Mouse (Mus musculus): ENCODE data around the gene Btbd16. TPM values are rescaled to one million over a fixed set of nuclear protein-coding genes. Genes with fewer than 3 reads are reported as not detected.

The Btbd16 gene
- polyA plus RNA-seq, 1 experiment from 2014 or later = not detected

DNA sequence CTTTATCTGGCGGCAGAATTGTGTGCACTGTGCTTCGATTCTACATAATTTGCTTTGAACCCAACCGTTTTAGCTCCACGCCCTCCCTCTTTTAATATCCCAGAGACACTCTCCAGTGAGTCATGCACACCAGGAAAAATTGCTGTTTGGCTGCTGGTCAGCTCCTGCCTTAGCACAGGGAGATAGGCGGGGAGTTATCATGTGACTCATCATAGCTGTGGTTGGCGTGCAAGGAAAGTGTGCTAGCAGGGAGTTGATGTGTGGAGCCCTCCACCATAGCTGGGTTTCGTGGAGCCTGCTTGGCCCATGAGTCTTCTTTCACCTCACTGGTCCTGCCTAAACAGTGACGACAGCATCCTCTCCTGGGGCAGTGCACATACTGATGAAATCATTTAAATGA is 33.9 kb downstream of the Btbd16 start:
- H3K27me3 ChIP-seq (ENCODE audit: insufficient read depth, low read length) = no peaks in the 10 kb centered on the region
- H3K9ac ChIP-seq (replicated peaks; ENCODE audit: low read length) = no peak overlapping the region
- WGBS = 76% methylated on average over 8 of the region's 8 CpGs
- peaks cover 7% of the 10 kb centered on the region; the same call in 1 of the 2 replicates for H3K4me1 ChIP-seq (ENCODE audit: insufficient read depth, low read length)
- H3K36me3 ChIP-seq (ENCODE audit: insufficient read depth, low read length) = no peaks in the 10 kb centered on the region
- no peak overlapping the region for H3K27ac ChIP-seq (ENCODE audit: low read length)
- H3K4me3 ChIP-seq (ENCODE audit: low read length) = no peak overlapping the region
- ATAC-seq (ENCODE audit: low FRiP score, low TSS enrichment) = no peak
- no peak overlapping the region for H3K4me2 ChIP-seq (replicated peaks; ENCODE audit: low read depth, low read length)
- H3K9me3 ChIP-seq (ENCODE audit: low read length) = no peaks in the 10 kb centered on the region

DNA sequence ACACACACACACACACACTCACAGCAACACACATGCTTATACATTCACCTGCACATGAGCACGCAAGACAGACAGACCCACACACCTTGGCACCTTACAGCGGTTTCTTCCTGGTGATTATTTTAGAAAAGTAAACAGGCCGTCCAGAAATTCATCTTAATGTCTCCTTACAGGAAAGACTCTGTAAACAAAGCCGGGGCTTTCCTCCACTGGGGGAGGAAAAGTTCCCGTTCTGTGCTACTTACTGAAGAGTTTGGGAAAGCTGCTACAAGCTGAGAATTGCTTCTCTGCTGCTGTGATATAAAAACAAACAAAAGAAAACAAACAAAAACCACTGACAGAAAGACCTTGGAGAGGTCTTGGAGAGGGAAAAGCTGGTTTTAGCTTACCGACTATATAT is 34.8 kb downstream of the Btbd16 start:
- ATAC-seq (ENCODE audit: low FRiP score, low TSS enrichment) = no peak
- H3K4me2 ChIP-seq (replicated peaks; ENCODE audit: low read depth, low read length) = no peak overlapping the region
- 41% methylated on average over 6 of the region's 6 CpGs for WGBS
- no peaks in the 10 kb centered on the region for H3K36me3 ChIP-seq (ENCODE audit: insufficient read depth, low read length)
- no peaks in the 10 kb centered on the region for H3K9me3 ChIP-seq (ENCODE audit: low read length)
- H3K9ac ChIP-seq (replicated peaks; ENCODE audit: low read length) = no peak overlapping the region
- H3K4me1 ChIP-seq (ENCODE audit: insufficient read depth, low read length) = peaks cover 7% of the 10 kb centered on the region; the same call in 1 of the 2 replicates
- H3K4me3 ChIP-seq (ENCODE audit: low read length) = no peak overlapping the region
- H3K27me3 ChIP-seq (ENCODE audit: insufficient read depth, low read length) = no peaks in the 10 kb centered on the region
- H3K27ac ChIP-seq (ENCODE audit: low read length) = no peak overlapping the region

DNA sequence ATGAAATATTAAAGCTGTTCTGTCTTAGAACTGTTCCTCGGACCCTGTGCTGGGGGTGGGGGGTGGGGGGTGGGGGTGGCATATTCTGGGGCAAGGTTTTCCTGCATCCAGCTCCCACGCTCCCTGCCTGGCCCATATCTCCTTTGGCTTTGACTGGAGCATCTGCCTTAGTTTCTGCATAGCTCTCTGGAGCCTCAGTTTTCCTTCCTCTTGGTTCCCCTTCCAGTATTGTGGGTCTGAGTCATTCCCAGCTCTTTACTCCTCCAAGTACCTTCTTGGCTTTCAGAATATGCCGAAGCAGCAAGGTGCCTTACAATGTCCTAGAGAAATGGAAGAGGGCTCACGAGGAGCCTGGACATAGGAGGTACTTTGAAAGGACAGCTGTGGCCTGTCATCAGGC is 36.4 kb downstream of the Btbd16 start:
- ATAC-seq (ENCODE audit: low FRiP score, low TSS enrichment) = no peak

DNA sequence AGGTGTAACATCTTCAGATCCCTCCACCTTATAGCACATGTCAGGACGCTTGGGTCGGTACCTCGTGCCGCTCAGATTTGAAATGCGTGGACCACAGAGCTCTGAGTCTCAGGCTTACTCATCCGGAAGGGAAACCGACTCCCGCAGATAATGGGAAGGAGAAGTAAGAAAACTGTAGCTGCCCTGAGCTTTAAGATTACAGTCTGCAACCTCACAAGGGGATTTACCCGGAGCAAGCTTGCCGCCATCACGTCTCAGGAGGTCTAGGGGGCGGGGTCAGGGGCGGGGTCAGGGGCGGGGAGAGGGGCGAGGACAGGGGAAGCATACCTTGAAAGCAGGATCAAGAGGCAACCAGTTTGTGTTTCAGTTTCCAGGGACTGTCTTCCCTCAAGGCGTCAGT is 38.5 kb downstream of the Btbd16 start:
- Histone ChIP-seq H3K27me3 (ENCODE audit: insufficient read depth, low read length) (no peaks in the 10 kb centered on the region), H3K9ac (replicated peaks; ENCODE audit: low read length) (no peak overlapping the region), H3K27ac (ENCODE audit: low read length) (no peak overlapping the region), H3K4me2 (replicated peaks; ENCODE audit: low read depth, low read length) (no peak overlapping the region), H3K36me3 (ENCODE audit: insufficient read depth, low read length) (no peaks in the 10 kb centered on the region), H3K4me1 (ENCODE audit: insufficient read depth, low read length) (peaks cover 7% of the 10 kb centered on the region; the same call in 1 of the 2 replicates), H3K4me3 (ENCODE audit: low read length) (no peak overlapping the region), H3K9me3 (ENCODE audit: low read length) (no peaks in the 10 kb centered on the region)
- no peak for ATAC-seq (ENCODE audit: low FRiP score, low TSS enrichment)
- WGBS = 39% methylated on average over 16 of the region's 16 CpGs

More for the DNA sequence above, 36.4 kb downstream of the Btbd16 start:
- Histone ChIP-seq H3K4me1 (ENCODE audit: insufficient read depth, low read length) (peaks cover 7% of the 10 kb centered on the region; the same call in 1 of the 2 replicates), H3K36me3 (ENCODE audit: insufficient read depth, low read length) (no peaks in the 10 kb centered on the region), H3K4me2 (replicated peaks; ENCODE audit: low read depth, low read length) (no peak overlapping the region), H3K27ac (ENCODE audit: low read length) (no peak overlapping the region), H3K4me3 (ENCODE audit: low read length) (no peak overlapping the region), H3K9ac (replicated peaks; ENCODE audit: low read length) (no peak overlapping the region), H3K27me3 (ENCODE audit: insufficient read depth, low read length) (no peaks in the 10 kb centered on the region), H3K9me3 (ENCODE audit: low read length) (no peaks in the 10 kb centered on the region)
- WGBS = 69% methylated on average over 4 of the region's 4 CpGs

DNA sequence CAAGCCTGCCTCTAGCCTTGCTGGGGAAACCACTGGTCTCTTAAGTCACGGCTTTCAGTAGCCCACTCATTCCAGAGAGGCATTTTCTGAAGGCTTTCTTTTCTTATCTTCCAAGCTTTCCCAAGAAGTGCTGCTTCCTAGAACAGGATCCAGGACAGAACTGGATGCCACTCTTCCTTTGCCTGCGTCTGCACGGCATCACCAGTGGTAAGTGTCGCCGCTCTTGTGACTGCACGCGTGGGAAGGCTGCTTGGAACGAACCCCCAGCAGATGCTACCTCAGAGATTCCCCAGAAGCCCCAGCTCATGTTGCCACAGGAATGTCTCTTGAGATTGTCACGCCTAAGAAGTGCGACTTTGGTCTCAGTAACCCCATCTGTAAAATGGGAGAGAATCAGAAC is 41.7 kb downstream of the Btbd16 start:
- Histone ChIP-seq H3K4me2 (replicated peaks; ENCODE audit: low read depth, low read length) (no peak overlapping the region), H3K27ac (ENCODE audit: low read length) (no peak overlapping the region), H3K9me3 (ENCODE audit: low read length) (no peaks in the 10 kb centered on the region), H3K27me3 (ENCODE audit: insufficient read depth, low read length) (no peaks in the 10 kb centered on the region), H3K36me3 (ENCODE audit: insufficient read depth, low read length) (no peaks in the 10 kb centered on the region), H3K4me1 (ENCODE audit: insufficient read depth, low read length) (no peaks in the 10 kb centered on the region; the same call in 1 of the 2 replicates), H3K9ac (replicated peaks; ENCODE audit: low read length) (no peak overlapping the region), H3K4me3 (ENCODE audit: low read length) (no peak overlapping the region)
- no peak for ATAC-seq (ENCODE audit: low FRiP score, low TSS enrichment)
- 96% methylated on average over 10 of the region's 10 CpGs for WGBS

DNA sequence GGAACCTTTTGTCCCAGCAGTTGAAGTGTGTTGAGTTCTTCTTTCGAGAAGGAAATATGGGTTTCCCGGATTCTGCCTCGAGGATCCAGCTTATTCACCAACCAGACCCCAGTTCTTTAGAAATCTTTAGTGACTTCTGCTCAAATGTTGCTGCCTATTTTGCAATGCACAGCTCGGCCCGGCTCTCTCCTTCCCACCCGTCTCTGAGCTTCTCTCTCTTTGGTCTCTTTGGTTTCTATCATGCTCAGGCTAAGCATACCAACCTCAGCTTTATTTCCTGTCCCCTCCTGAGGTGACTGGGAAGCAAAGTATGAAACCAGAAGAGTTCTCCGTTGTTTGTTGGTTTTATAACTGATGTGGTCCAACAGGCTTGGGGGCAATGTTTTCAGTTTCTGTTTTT is 42.4 kb downstream of the Btbd16 start:
- ATAC-seq (ENCODE audit: low FRiP score, low TSS enrichment) = no peak
- WGBS = 87% methylated on average over 7 of the region's 7 CpGs
- Histone ChIP-seq H3K4me1 (ENCODE audit: insufficient read depth, low read length) (no peaks in the 10 kb centered on the region; the same call in 1 of the 2 replicates), H3K27ac (ENCODE audit: low read length) (no peak overlapping the region), H3K27me3 (ENCODE audit: insufficient read depth, low read length) (no peaks in the 10 kb centered on the region), H3K9ac (replicated peaks; ENCODE audit: low read length) (no peak overlapping the region), H3K36me3 (ENCODE audit: insufficient read depth, low read length) (no peaks in the 10 kb centered on the region), H3K9me3 (ENCODE audit: low read length) (no peaks in the 10 kb centered on the region), H3K4me2 (replicated peaks; ENCODE audit: low read depth, low read length) (no peak overlapping the region), H3K4me3 (ENCODE audit: low read length) (no peak overlapping the region)

DNA sequence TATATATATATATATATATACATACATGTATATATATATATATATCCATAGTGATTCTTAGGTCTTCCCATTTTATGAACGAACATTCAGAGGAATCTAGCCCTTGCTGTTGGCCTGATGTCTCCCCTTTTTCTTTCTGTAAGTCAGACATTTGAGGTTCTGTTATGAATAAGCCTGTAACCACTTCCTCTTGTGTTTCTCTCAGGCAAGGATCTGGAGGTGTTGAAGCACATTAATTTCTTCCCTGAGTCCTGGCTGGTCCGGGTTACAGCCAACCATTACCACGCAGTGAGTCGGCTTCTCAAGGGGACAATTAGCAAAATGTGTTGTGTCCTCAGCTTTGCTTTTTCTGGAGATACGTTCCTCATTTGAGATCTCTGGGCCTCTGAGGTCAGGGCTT is 44.9 kb downstream of the Btbd16 start:
- Histone ChIP-seq H3K9ac (replicated peaks; ENCODE audit: low read length) (no peak overlapping the region), H3K27me3 (ENCODE audit: insufficient read depth, low read length) (no peaks in the 10 kb centered on the region), H3K9me3 (ENCODE audit: low read length) (no peaks in the 10 kb centered on the region), H3K4me1 (ENCODE audit: insufficient read depth, low read length) (no peaks in the 10 kb centered on the region; the same call in 1 of the 2 replicates), H3K36me3 (ENCODE audit: insufficient read depth, low read length) (no peaks in the 10 kb centered on the region), H3K4me2 (replicated peaks; ENCODE audit: low read depth, low read length) (no peak overlapping the region), H3K27ac (ENCODE audit: low read length) (no peak overlapping the region), H3K4me3 (ENCODE audit: low read length) (no peak overlapping the region)
- WGBS = 69% methylated on average over 5 of the region's 5 CpGs
- no peak for ATAC-seq (ENCODE audit: low FRiP score, low TSS enrichment)

DNA sequence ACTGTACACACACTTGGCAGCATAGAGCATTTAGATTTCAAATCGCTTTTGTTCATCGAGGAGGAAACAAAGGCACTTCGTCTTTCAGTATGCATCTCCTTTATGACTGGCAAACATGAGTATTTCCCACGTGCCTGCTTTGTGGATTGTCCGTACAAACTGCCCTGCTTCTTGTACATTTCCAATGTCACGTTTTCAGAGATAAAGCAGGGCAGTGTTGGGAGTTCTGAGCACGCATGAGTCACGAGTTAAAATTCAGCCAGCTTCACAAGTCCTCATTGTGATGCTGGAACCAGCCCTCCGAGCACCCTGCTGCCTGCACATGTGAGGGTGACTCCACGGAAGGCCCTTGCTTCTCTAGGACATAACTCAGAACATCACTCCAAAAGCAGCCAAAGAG is 45.8 kb downstream of the Btbd16 start:
- Histone ChIP-seq H3K36me3 (ENCODE audit: insufficient read depth, low read length) (no peaks in the 10 kb centered on the region), H3K4me3 (ENCODE audit: low read length) (no peak overlapping the region), H3K4me2 (replicated peaks; ENCODE audit: low read depth, low read length) (no peak overlapping the region), H3K9me3 (ENCODE audit: low read length) (no peaks in the 10 kb centered on the region), H3K27me3 (ENCODE audit: insufficient read depth, low read length) (no peaks in the 10 kb centered on the region), H3K9ac (replicated peaks; ENCODE audit: low read length) (no peak overlapping the region), H3K4me1 (ENCODE audit: insufficient read depth, low read length) (no peaks in the 10 kb centered on the region; the same call in 1 of the 2 replicates), H3K27ac (ENCODE audit: low read length) (no peak overlapping the region)
- no peak for ATAC-seq (ENCODE audit: low FRiP score, low TSS enrichment)
- whole genome bisulfite sequencing = 67% methylated on average over 10 of the region's 10 CpGs

DNA sequence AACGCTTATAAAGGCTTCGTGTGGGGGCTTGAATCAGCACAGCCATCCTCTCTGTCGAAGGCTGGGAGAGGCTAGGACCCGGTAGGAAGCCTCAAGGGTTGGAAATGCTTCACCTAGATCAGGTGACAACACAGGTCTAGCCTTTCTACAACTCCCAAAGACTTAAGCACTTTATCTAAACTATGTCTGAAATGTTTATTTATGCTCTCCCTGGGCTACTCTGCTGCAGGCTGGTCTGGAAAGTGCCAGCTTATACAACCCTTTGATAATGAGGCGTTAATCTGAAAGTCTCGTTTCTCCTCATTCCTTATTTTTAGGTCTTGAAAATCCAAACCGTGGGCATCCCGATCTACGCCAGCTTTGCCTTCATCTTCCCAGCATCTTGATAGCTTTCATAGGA is 50.1 kb downstream of the Btbd16 start:
- no peak overlapping the region for H3K27ac ChIP-seq (ENCODE audit: low read length)
- no peaks in the 10 kb centered on the region for H3K36me3 ChIP-seq (ENCODE audit: insufficient read depth, low read length)
- H3K4me2 ChIP-seq (replicated peaks; ENCODE audit: low read depth, low read length) = no peak overlapping the region
- H3K9me3 ChIP-seq (ENCODE audit: low read length) = no peaks in the 10 kb centered on the region
- 68% methylated on average over 9 of the region's 9 CpGs for WGBS
- H3K27me3 ChIP-seq (ENCODE audit: insufficient read depth, low read length) = no peaks in the 10 kb centered on the region
- no peak for ATAC-seq (ENCODE audit: low FRiP score, low TSS enrichment)
- no peak overlapping the region for H3K9ac ChIP-seq (replicated peaks; ENCODE audit: low read length)
- no peak overlapping the region for H3K4me3 ChIP-seq (ENCODE audit: low read length)
- H3K4me1 ChIP-seq (ENCODE audit: insufficient read depth, low read length) = no peaks in the 10 kb centered on the region; the same call in none of the 2 replicates

DNA sequence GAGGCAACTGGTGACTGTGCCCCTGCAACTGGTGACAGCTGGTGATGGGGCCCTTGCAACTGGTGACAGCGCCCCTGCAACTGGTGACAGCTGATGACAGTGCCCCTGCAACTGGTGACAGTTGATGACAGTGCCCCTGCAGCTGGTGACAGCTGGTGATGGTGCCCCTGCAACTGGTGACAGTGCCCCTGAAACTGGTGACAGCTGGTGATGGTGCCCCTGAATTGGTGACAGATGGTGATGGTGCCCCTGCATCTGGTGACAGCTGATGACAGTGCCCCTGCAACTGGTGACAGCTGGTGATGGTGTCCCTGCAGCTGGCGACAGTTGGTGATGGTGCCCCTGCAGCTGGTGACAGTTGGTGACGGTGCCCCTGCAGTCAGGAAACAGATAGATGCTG is 52.5 kb downstream of the Btbd16 start:
- WGBS = 78% methylated on average over 3 of the region's 3 CpGs
- no peak overlapping the region for H3K4me3 ChIP-seq (ENCODE audit: low read length)
- no peaks in the 10 kb centered on the region for H3K36me3 ChIP-seq (ENCODE audit: insufficient read depth, low read length)
- no peak overlapping the region for H3K27ac ChIP-seq (ENCODE audit: low read length)
- ATAC-seq (ENCODE audit: low FRiP score, low TSS enrichment) = no peak
- no peaks in the 10 kb centered on the region for H3K9me3 ChIP-seq (ENCODE audit: low read length)
- H3K4me2 ChIP-seq (replicated peaks; ENCODE audit: low read depth, low read length) = no peak overlapping the region
- no peaks in the 10 kb centered on the region; the same call in 1 of the 2 replicates for H3K4me1 ChIP-seq (ENCODE audit: insufficient read depth, low read length)
- H3K27me3 ChIP-seq (ENCODE audit: insufficient read depth, low read length) = no peaks in the 10 kb centered on the region
- no peak overlapping the region for H3K9ac ChIP-seq (replicated peaks; ENCODE audit: low read length)
